Mouse (Mus musculus): Measurements from ENCODE around the gene Srl.

- TF ChIP-seq CTCF (conservative IDR thresholded peaks at IDR 0.05; ENCODE audit: insufficient read depth, insufficient read length, low read depth, low read length) (0 out of 2 replicates have a peak, but pooled peaks have one; percentile 5), POLR2A (IDR thresholded peaks at IDR 0.05; ENCODE audit: low read depth, low read length) (no peak)
Measured at GRCm38 (mm10) chr16:4540064-4540775, 1.4 kb downstream of the Srl start.
